Mouse (Mus musculus): ENCODE measurements around the gene Lamc1. TPM values are rescaled to one million over a fixed set of nuclear protein-coding genes. Genes with fewer than 3 reads are reported as not detected.

The Lamc1 gene
- polyA plus RNA-seq, 1 experiment from 2014 or later, result 87.6 TPM

GRCm38 (mm10) chr1:153321404-153321803, 11.2 kb downstream of the Lamc1 start:
- Histone ChIP-seq H3K4me1 (ENCODE audit: control insufficient read depth, insufficient read depth, low read length) (peaks cover 70% of the 10 kb centered on the region), H3K27me3 (ENCODE audit: control insufficient read depth, insufficient read depth, low read length) (no peaks in the 10 kb centered on the region), H3K4me3 (ENCODE audit: low read depth, low read length) (no peak overlapping the region), H3K9ac (ENCODE audit: low read depth, low read length) (peak overlapping the region; percentile 39; the same call in 1 of the 2 replicates), H3K9me3 (replicated peaks; ENCODE audit: control insufficient read depth, low read length) (no peaks in the 10 kb centered on the region), H3K36me3 (ENCODE audit: control insufficient read depth, insufficient read depth, low read length) (peaks cover 7% of the 10 kb centered on the region; the same call in 1 of the 2 replicates), H3K4me2 (peak overlapping the region; percentile 34; the same call in 1 of the 2 replicates), H3K27ac (ENCODE audit: low read depth, low read length) (peak overlapping the region; percentile 85)
- ATAC-seq (replicated peaks; ENCODE audit: insufficient number of reproducible peaks, low FRiP score, low TSS enrichment), result no peak
- WGBS (ENCODE audit: insufficient replicate concordance), result 56% methylated on average over 12 of the region's 12 CpGs

GRCm38 (mm10) chr1:153320554-153321147, 11.9 kb downstream of the Lamc1 start:
- Histone ChIP-seq H3K27me3 (ENCODE audit: control insufficient read depth, insufficient read depth, low read length) (no peaks in the 10 kb centered on the region), H3K4me3 (ENCODE audit: low read depth, low read length) (no peak overlapping the region), H3K27ac (ENCODE audit: low read depth, low read length) (peak overlapping the region; percentile 25), H3K4me1 (ENCODE audit: control insufficient read depth, insufficient read depth, low read length) (peaks cover 67% of the 10 kb centered on the region), H3K9me3 (replicated peaks; ENCODE audit: control insufficient read depth, low read length) (no peaks in the 10 kb centered on the region), H3K4me2 (peak overlapping the region; percentile 45), H3K9ac (ENCODE audit: low read depth, low read length) (no peak overlapping the region), H3K36me3 (ENCODE audit: control insufficient read depth, insufficient read depth, low read length) (peaks cover 7% of the 10 kb centered on the region; the same call in 1 of the 2 replicates)
- ATAC-seq (replicated peaks; ENCODE audit: insufficient number of reproducible peaks, low FRiP score, low TSS enrichment), result no peak
- WGBS (ENCODE audit: insufficient replicate concordance), result 17% methylated on average over 6 of the region's 6 CpGs

- H3K27ac ChIP-seq (ENCODE audit: low read depth, low read length), result peak overlapping the region; percentile 25
- H3K4me2 ChIP-seq, result peak overlapping the region; percentile 45
- no peak overlapping the region for H3K9ac ChIP-seq (ENCODE audit: low read depth, low read length)
- H3K27me3 ChIP-seq (ENCODE audit: control insufficient read depth, insufficient read depth, low read length), result no peaks in the 10 kb centered on the region
- peaks cover 7% of the 10 kb centered on the region; the same call in 1 of the 2 replicates for H3K36me3 ChIP-seq (ENCODE audit: control insufficient read depth, insufficient read depth, low read length)
- peaks cover 68% of the 10 kb centered on the region for H3K4me1 ChIP-seq (ENCODE audit: control insufficient read depth, insufficient read depth, low read length)
- H3K9me3 ChIP-seq (replicated peaks; ENCODE audit: control insufficient read depth, low read length), result no peaks in the 10 kb centered on the region
- WGBS (ENCODE audit: insufficient replicate concordance), result 31% methylated on average over 4 of the region's 4 CpGs
- H3K4me3 ChIP-seq (ENCODE audit: low read depth, low read length), result no peak overlapping the region
- ATAC-seq (replicated peaks; ENCODE audit: insufficient number of reproducible peaks, low FRiP score, low TSS enrichment), result no peak
Measured at GRCm38 (mm10) chr1:153320121-153320520, 12.5 kb downstream of the Lamc1 start.

GRCm38 (mm10) chr1:153318741-153319140, 13.8 kb downstream of the Lamc1 start:
- no peaks in the 10 kb centered on the region for H3K27me3 ChIP-seq (ENCODE audit: control insufficient read depth, insufficient read depth, low read length)
- no peaks in the 10 kb centered on the region for H3K36me3 ChIP-seq (ENCODE audit: control insufficient read depth, insufficient read depth, low read length)
- ATAC-seq (replicated peaks; ENCODE audit: insufficient number of reproducible peaks, low FRiP score, low TSS enrichment), result no peak
- no peak overlapping the region for H3K9ac ChIP-seq (ENCODE audit: low read depth, low read length)
- H3K4me3 ChIP-seq (ENCODE audit: low read depth, low read length), result no peak overlapping the region
- H3K4me2 ChIP-seq, result no peak overlapping the region
- H3K27ac ChIP-seq (ENCODE audit: low read depth, low read length), result no peak overlapping the region
- H3K9me3 ChIP-seq (replicated peaks; ENCODE audit: control insufficient read depth, low read length), result no peaks in the 10 kb centered on the region
- peaks cover 66% of the 10 kb centered on the region for H3K4me1 ChIP-seq (ENCODE audit: control insufficient read depth, insufficient read depth, low read length)
- WGBS (ENCODE audit: insufficient replicate concordance), result 91% methylated on average over 1 of the region's 1 CpGs

- peaks cover 61% of the 10 kb centered on the region for H3K4me1 ChIP-seq (ENCODE audit: control insufficient read depth, insufficient read depth, low read length)
- H3K9ac ChIP-seq (ENCODE audit: low read depth, low read length), result no peak overlapping the region
- no peak for ATAC-seq (replicated peaks; ENCODE audit: insufficient number of reproducible peaks, low FRiP score, low TSS enrichment)
- H3K27me3 ChIP-seq (ENCODE audit: control insufficient read depth, insufficient read depth, low read length), result no peaks in the 10 kb centered on the region
- no peak overlapping the region for H3K4me2 ChIP-seq
- WGBS (ENCODE audit: insufficient replicate concordance), result 92% methylated on average over 7 of the region's 7 CpGs
- H3K36me3 ChIP-seq (ENCODE audit: control insufficient read depth, insufficient read depth, low read length), result no peaks in the 10 kb centered on the region
- H3K9me3 ChIP-seq (replicated peaks; ENCODE audit: control insufficient read depth, low read length), result no peaks in the 10 kb centered on the region
- H3K27ac ChIP-seq (ENCODE audit: low read depth, low read length), result no peak overlapping the region
- H3K4me3 ChIP-seq (ENCODE audit: low read depth, low read length), result no peak overlapping the region
Measured at GRCm38 (mm10) chr1:153318287-153318686, 14.3 kb downstream of the Lamc1 start.

- H3K9ac ChIP-seq (ENCODE audit: low read depth, low read length), result 0 out of 2 replicates have a peak overlapping the region, but pooled peaks have one; percentile 10
- ATAC-seq (replicated peaks; ENCODE audit: insufficient number of reproducible peaks, low FRiP score, low TSS enrichment), result no peak
- H3K9me3 ChIP-seq (replicated peaks; ENCODE audit: control insufficient read depth, low read length), result no peaks in the 10 kb centered on the region
- no peaks in the 10 kb centered on the region for H3K27me3 ChIP-seq (ENCODE audit: control insufficient read depth, insufficient read depth, low read length)
- H3K4me1 ChIP-seq (ENCODE audit: control insufficient read depth, insufficient read depth, low read length), result peaks cover 58% of the 10 kb centered on the region
- no peaks in the 10 kb centered on the region for H3K36me3 ChIP-seq (ENCODE audit: control insufficient read depth, insufficient read depth, low read length)
- 57% methylated on average over 16 of the region's 16 CpGs for WGBS (ENCODE audit: insufficient replicate concordance)
- peak overlapping the region; percentile 16; the same call in 1 of the 2 replicates for H3K27ac ChIP-seq (ENCODE audit: low read depth, low read length)
- no peak overlapping the region for H3K4me3 ChIP-seq (ENCODE audit: low read depth, low read length)
- no peak overlapping the region for H3K4me2 ChIP-seq
Measured at GRCm38 (mm10) chr1:153317486-153318260, 14.9 kb downstream of the Lamc1 start.

- no peak overlapping the region for H3K27ac ChIP-seq (ENCODE audit: low read depth, low read length)
- ATAC-seq (replicated peaks; ENCODE audit: insufficient number of reproducible peaks, low FRiP score, low TSS enrichment), result no peak
- H3K4me3 ChIP-seq (ENCODE audit: low read depth, low read length), result no peak overlapping the region
- H3K4me2 ChIP-seq, result no peak overlapping the region
- no peaks in the 10 kb centered on the region for H3K36me3 ChIP-seq (ENCODE audit: control insufficient read depth, insufficient read depth, low read length)
- H3K4me1 ChIP-seq (ENCODE audit: control insufficient read depth, insufficient read depth, low read length), result peaks cover 51% of the 10 kb centered on the region
- H3K9ac ChIP-seq (ENCODE audit: low read depth, low read length), result no peak overlapping the region
- WGBS (ENCODE audit: insufficient replicate concordance), result 62% methylated on average over 8 of the region's 8 CpGs
- no peaks in the 10 kb centered on the region for H3K27me3 ChIP-seq (ENCODE audit: control insufficient read depth, insufficient read depth, low read length)
- H3K9me3 ChIP-seq (replicated peaks; ENCODE audit: control insufficient read depth, low read length), result no peaks in the 10 kb centered on the region
Measured at GRCm38 (mm10) chr1:153316956-153317355, 15.6 kb downstream of the Lamc1 start.

- ATAC-seq (replicated peaks; ENCODE audit: insufficient number of reproducible peaks, low FRiP score, low TSS enrichment), result no peak
- Histone ChIP-seq H3K4me3 (ENCODE audit: low read depth, low read length) (no peak overlapping the region), H3K9ac (ENCODE audit: low read depth, low read length) (no peak overlapping the region), H3K27me3 (ENCODE audit: control insufficient read depth, insufficient read depth, low read length) (no peaks in the 10 kb centered on the region), H3K4me2 (no peak overlapping the region), H3K9me3 (replicated peaks; ENCODE audit: control insufficient read depth, low read length) (no peaks in the 10 kb centered on the region), H3K4me1 (ENCODE audit: control insufficient read depth, insufficient read depth, low read length) (peaks cover 44% of the 10 kb centered on the region), H3K36me3 (ENCODE audit: control insufficient read depth, insufficient read depth, low read length) (no peaks in the 10 kb centered on the region), H3K27ac (ENCODE audit: low read depth, low read length) (no peak overlapping the region)
Measured at GRCm38 (mm10) chr1:153316286-153316685, 16.3 kb downstream of the Lamc1 start.
